Mouse (Mus musculus): ENCODE measurements around the gene Ubald1.

GRCm38 (mm10) chr16:4855046-4855650 is 25.0 kb downstream of the Ubald1 start:
- TF ChIP-seq POLR2AphosphoS5 (IDR thresholded peaks at IDR 0.05; ENCODE audit: borderline replicate concordance, low read depth, low read length), result no peak
- TF ChIP-seq E2F4 (IDR thresholded peaks at IDR 0.05; ENCODE audit: borderline replicate concordance, low read depth, low read length), result no peak
- TF ChIP-seq MYC (IDR thresholded peaks at IDR 0.05; ENCODE audit: low read depth, low read length), result no peak
- TF ChIP-seq CTCF (IDR thresholded peaks at IDR 0.05 in 2 of 3, conservative IDR thresholded peaks at IDR 0.05 in 1 of 3; ENCODE audit: control insufficient read depth in 1 of 3, insufficient read depth in 1 of 3, low read depth in 2 of 3, low read length in 3 of 3, poor library complexity in 1 of 3, severe bottlenecking in 1 of 3), result no peak
- TF ChIP-seq ZNF384 (IDR thresholded peaks at IDR 0.05; ENCODE audit: low read depth, low read length), result no peak
- TF ChIP-seq MYB (IDR thresholded peaks at IDR 0.05; ENCODE audit: low read depth, low read length), result no peak
